Mouse (Mus musculus) CD4-positive naive resting alpha-beta T cell, adult 76 days (primary cell): ENCODE results near the gene Amfr. TPM values are rescaled to one million over a fixed set of nuclear protein-coding genes. Genes with fewer than 3 reads are reported as not detected.

Source experiments
- total RNA-seq: library from RNA; stranded (reverse); gene quantifications from one replicate; pipeline ENCODE4 v1.2.4, GENCODE M21; 2023

Amfr gene
- 60.8 TPM for total RNA-seq

GRCm38 (mm10) chr8:94012013-94012951 is at the start of gene Amfr:
Gene Amfr, minus strand, starts transcription at chr8:94012842.

GRCm38 (mm10) chr8:94036944-94037524 is 24.4 kb upstream of the Amfr start, which contains the start of the genes Nudt21 and Ogfod1:
Gene Nudt21, minus strand, starts transcription at chr8:94037031.
Gene Ogfod1, plus strand, starts transcription at chr8:94037198.

Other genes starting within 250 kb of the Amfr start
- gene Gnao1, start 202.9 kb downstream of the Amfr start, total RNA-seq, result 0.97 TPM
- gene Nudt21, start 24.2 kb upstream of the Amfr start, total RNA-seq, result 58.4 TPM
- gene Ogfod1, start 24.4 kb upstream of the Amfr start, total RNA-seq, result 11.3 TPM
- gene Bbs2, start 86.1 kb upstream of the Amfr start, total RNA-seq, result 20.0 TPM
- gene Mt4, start 124.4 kb upstream of the Amfr start, total RNA-seq, result not detected
- not detected for gene Mt3, start 139.8 kb upstream of the Amfr start, total RNA-seq
- gene Mt2, start 159.8 kb upstream of the Amfr start, total RNA-seq, result not detected
- 5.0 TPM for gene Mt1, start 166.2 kb upstream of the Amfr start, total RNA-seq
- 30.6 TPM for gene Nup93, start 201.7 kb upstream of the Amfr start, total RNA-seq